ENCODE assay signal across 22 mouse cellular contexts in genomic region chr2:124436704-124437103, GRCm38 (mm10).
"Had no signal": no experiment of that assay in that cellular context is flagged by ENCODE, and none has a peak within 500 bp of the region (broad histone marks: within the 10 kb centered on the region; RNA-seq: fewer than 3 reads in every experiment).

No protein-coding gene starts in this region.

- H3K4me1 ChIP-seq: liver, embryonic 12.5 days had no signal

- H3K4me3 ChIP-seq: hindbrain, embryonic 13.5 days; hindbrain, embryonic 15.5 days; kidney, embryonic 15.5 days; limb, embryonic 12.5 days; limb, embryonic 15.5 days; liver, embryonic 12.5 days had no signal

- H3K9me3 ChIP-seq: hindbrain, embryonic 13.5 days; hindbrain, embryonic 15.5 days; kidney, embryonic 15.5 days; limb, embryonic 12.5 days; limb, embryonic 15.5 days; liver, embryonic 12.5 days had no signal

- DNase-seq: forebrain, postnatal 0 days; gastrocnemius, postnatal 14 days; gastrocnemius, postnatal 36 days; heart, adult 18-20 months; kidney, adult 11 months; kidney, adult 2 months; kidney, adult 9 months; kidney, postnatal 14 days; kidney, postnatal 36 days; layer of hippocampus, adult 9-11 months; layer of hippocampus, postnatal 36 days; left cerebral cortex, postnatal 4 days had no signal

- H3K27me3 ChIP-seq: hindbrain, embryonic 13.5 days; hindbrain, embryonic 15.5 days; kidney, embryonic 15.5 days; limb, embryonic 15.5 days; liver, embryonic 12.5 days had no signal

- H3K4me2 ChIP-seq: hindbrain, embryonic 13.5 days; hindbrain, embryonic 15.5 days; kidney, embryonic 15.5 days; limb, embryonic 12.5 days; limb, embryonic 15.5 days; liver, embryonic 12.5 days had no signal

- ATAC-seq: forebrain, postnatal 0 days; hindbrain, postnatal 0 days; intestine, embryonic 16.5 days; liver, embryonic 12.5 days had no signal

- H3K9ac ChIP-seq: forebrain, postnatal 0 days; hindbrain, embryonic 13.5 days; hindbrain, embryonic 15.5 days; kidney, embryonic 15.5 days; limb, embryonic 12.5 days; limb, embryonic 15.5 days; liver, embryonic 12.5 days; liver, embryonic 14.5 days had no signal

- H3K27ac ChIP-seq: hindbrain, embryonic 13.5 days; hindbrain, embryonic 15.5 days; hindbrain, postnatal 0 days; kidney, embryonic 15.5 days; kidney, postnatal 0 days; limb, embryonic 12.5 days; limb, embryonic 15.5 days; liver, embryonic 12.5 days; liver, embryonic 14.5 days had no signal

- H3K36me3 ChIP-seq: hindbrain, embryonic 13.5 days; hindbrain, embryonic 15.5 days; kidney, embryonic 15.5 days; limb, embryonic 12.5 days; limb, embryonic 15.5 days; liver, embryonic 12.5 days had no signal
